Mouse (Mus musculus) megakaryocyte, embryonic 14.5 days (primary cell): ENCODE data around the gene Coq2. TPM values are rescaled to one million over a fixed set of nuclear protein-coding genes. Genes with fewer than 3 reads are reported as not detected.

Experiments used
- H3K27me3 ChIP-seq: replicated peaks from 2 replicates; pipeline ENCODE3; 2012; ENCODE audit warnings: inconsistent platforms
- H3K36me3 ChIP-seq: replicated peaks from 2 replicates; pipeline ENCODE3; 2012; ENCODE audit warnings: low read length, inconsistent platforms, mixed read lengths
- H3K4me1 ChIP-seq: 2 replicates; pipeline ENCODE4 v1.6.1; 2012; ENCODE audit warnings: inconsistent platforms
- H3K4me3 ChIP-seq: replicated peaks from 2 replicates; pipeline ENCODE3; 2012; ENCODE audit warnings: moderate library complexity, mild to moderate bottlenecking, inconsistent platforms
- H3K9me3 ChIP-seq: 2 replicates; pipeline ENCODE4 v1.6.1; 2012; ENCODE audit warnings: inconsistent platforms
- FLI1 ChIP-seq: IDR thresholded peaks from 2 replicates; pipeline ENCODE4 v1.6.1; 2012; ENCODE audit warnings: low read length, inconsistent platforms, mixed read lengths
- GATA1 ChIP-seq: IDR thresholded peaks from 3 replicates; pipeline ENCODE4 v1.6.1; 2012; ENCODE audit warnings: mixed read lengths, low read length, inconsistent platforms, borderline replicate concordance
- polyA plus RNA-seq: library from polyadenylated mRNA; stranded (reverse); fragments of >175 nt; gene quantifications from 2 replicates; pipeline ENCODE4 v1.2.3, GENCODE M21; 2012; ENCODE audit warnings: low replicate concordance; ENCODE audit not compliant: insufficient read depth

Coq2 gene
- polyA plus RNA-seq, 1 experiment = 34.3 TPM

DNA sequence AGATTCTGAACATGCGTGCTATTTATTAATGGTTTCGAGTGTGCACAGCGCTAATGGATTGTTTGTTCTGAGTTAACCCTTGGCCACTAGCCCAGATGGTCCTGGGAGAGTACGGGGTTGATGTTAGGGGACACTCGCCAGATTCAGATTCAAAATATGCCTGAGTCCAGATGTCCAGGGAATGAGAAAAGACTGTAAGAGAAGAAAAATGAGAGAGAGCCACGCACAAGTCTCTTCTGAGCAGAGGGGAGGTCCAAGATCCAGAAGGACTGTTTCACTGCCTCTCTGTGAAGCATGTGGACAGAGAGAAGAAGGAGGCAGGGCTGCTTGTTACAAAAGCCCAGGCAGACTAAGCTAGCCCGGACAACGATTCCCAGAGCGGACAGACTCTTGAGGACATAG lies 69.1 kb downstream of the Coq2 start:
- peaks cover 62% of the 10 kb centered on the region for H3K4me1 ChIP-seq
- no peaks in the 10 kb centered on the region for H3K36me3 ChIP-seq
- no peaks in the 10 kb centered on the region for H3K9me3 ChIP-seq
- TF ChIP-seq GATA1 (no peak), FLI1 (no peak)
- H3K27me3 ChIP-seq = no peaks in the 10 kb centered on the region
- no peak overlapping the region for H3K4me3 ChIP-seq

Other genes starting within 250 kb of the Coq2 start
- gene Lin54, start 174.5 kb downstream of the Coq2 start, polyA plus RNA-seq = 0.39 TPM in 1 of 2 replicates, not detected in the other
- gene Cops4, start 156.8 kb downstream of the Coq2 start, polyA plus RNA-seq = 2.9 and 14.4 TPM in 2 replicates
- gene Plac8, start 102.9 kb downstream of the Coq2 start, polyA plus RNA-seq = 6.4 TPM in 1 of 2 replicates, not detected in the other
- gene Hpse, start 44.6 kb upstream of the Coq2 start, polyA plus RNA-seq = 12.2 and 30.3 TPM in 2 replicates
- 2.8 TPM in 1 of 2 replicates, not detected in the other for gene Helq, start 123.5 kb upstream of the Coq2 start, polyA plus RNA-seq
- 6.1 TPM in 1 of 2 replicates, not detected in the other for gene Mrps18c, start 123.5 kb upstream of the Coq2 start, polyA plus RNA-seq
- gene Abraxas1, start 145.8 kb upstream of the Coq2 start, polyA plus RNA-seq = 2.9 TPM in 1 of 2 replicates, not detected in the other
- gene Gpat3, start 170.6 kb upstream of the Coq2 start, polyA plus RNA-seq = not detected in 2 replicates